Mouse (Mus musculus): ENCODE measurements around the gene Boc. TPM values are rescaled to one million over a fixed set of nuclear protein-coding genes. Genes with fewer than 3 reads are reported as not detected.

Boc gene
- polyA plus RNA-seq (2016; fragmentation: Nextera tagmentation; extraction: Ambion mirVana) = 32.1 and 34.3 TPM in 2 replicates

- WGBS = under 1% methylated on average over 45 of the region's 46 CpGs
- ATAC-seq (ENCODE audit: low FRiP score, low read depth) = peak; percentile 76
- peaks cover 37% of the 10 kb centered on the region for H3K4me1 ChIP-seq
- H3K9ac ChIP-seq = peak within 1 kb of the TSS; percentile 93
- peak within 1 kb of the TSS; percentile 88 for H3K4me3 ChIP-seq
- H3K27ac ChIP-seq = peak within 1 kb of the TSS; percentile 74
- H3K4me2 ChIP-seq (replicated peaks) = peak within 1 kb of the TSS; percentile 70
- H3K27me3 ChIP-seq (replicated peaks) = no peaks in the 10 kb centered on the region
- H3K9me3 ChIP-seq = no peaks in the 10 kb centered on the region
- H3K36me3 ChIP-seq = no peaks in the 10 kb centered on the region; the same call in 1 of the 2 replicates
Measured at GRCm38 (mm10) chr16:44558471-44559329, at the start of gene Boc. Gene Boc (minus strand): TSS chr16:44558897.

GRCm38 (mm10) chr16:44606643-44607042, 47.9 kb upstream of the Boc start:
- Histone ChIP-seq H3K27me3 (replicated peaks) (no peaks in the 10 kb centered on the region), H3K9ac (no peak overlapping the region), H3K4me3 (no peak overlapping the region), H3K4me1 (peaks cover 8% of the 10 kb centered on the region), H3K9me3 (no peaks in the 10 kb centered on the region), H3K36me3 (no peaks in the 10 kb centered on the region), H3K4me2 (replicated peaks) (no peak overlapping the region), H3K27ac (no peak overlapping the region)
- ATAC-seq (ENCODE audit: low FRiP score, low read depth) = no peak
- 96% methylated on average over 1 of the region's 1 CpGs for WGBS

DNA sequence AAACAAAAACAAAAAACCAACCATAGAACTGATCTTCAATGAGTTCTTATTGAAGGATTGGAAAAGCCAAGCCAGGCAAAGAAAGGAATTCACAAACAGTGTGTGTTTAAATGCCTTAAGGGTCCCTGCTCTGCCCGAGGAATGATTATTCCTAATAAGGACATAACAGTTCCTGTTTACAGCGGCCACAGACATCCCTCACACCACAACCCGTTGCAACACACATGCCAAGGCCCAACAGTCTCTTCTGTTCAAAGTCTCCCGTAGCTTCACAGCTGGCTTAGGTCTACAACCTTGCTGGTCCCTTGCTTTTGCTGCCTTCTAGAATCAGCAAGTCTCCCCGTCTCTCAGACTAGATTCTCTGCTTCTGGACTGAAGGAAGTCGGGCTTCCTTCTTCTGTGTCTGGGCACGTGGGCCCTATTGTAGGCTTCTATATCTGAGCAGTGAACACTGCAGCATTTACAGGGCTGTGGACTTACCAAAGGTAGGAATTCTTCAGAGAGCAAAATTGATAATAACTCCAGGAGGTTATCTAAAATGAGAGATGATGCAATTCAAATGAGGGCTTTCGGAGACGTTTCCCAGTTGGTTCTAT, 45.4 kb upstream of the Boc start:
- H3K27me3 ChIP-seq (replicated peaks) = no peaks in the 10 kb centered on the region
- no peak overlapping the region for H3K27ac ChIP-seq
- no peak overlapping the region for H3K9ac ChIP-seq
- H3K4me3 ChIP-seq = no peak overlapping the region
- no peak overlapping the region for H3K4me2 ChIP-seq (replicated peaks)
- H3K9me3 ChIP-seq = no peaks in the 10 kb centered on the region
- no peak for ATAC-seq (ENCODE audit: low FRiP score, low read depth)
- 82% methylated on average over 9 of the region's 9 CpGs for WGBS
- peaks cover 15% of the 10 kb centered on the region for H3K4me1 ChIP-seq
- no peaks in the 10 kb centered on the region for H3K36me3 ChIP-seq

GRCm38 (mm10) chr16:44601999-44602794, 43.5 kb upstream of the Boc start:
- H3K4me2 ChIP-seq (replicated peaks) = no peak overlapping the region
- peaks cover 15% of the 10 kb centered on the region for H3K4me1 ChIP-seq
- no peak for ATAC-seq (ENCODE audit: low FRiP score, low read depth)
- no peak overlapping the region for H3K4me3 ChIP-seq
- 18% methylated on average over 8 of the region's 8 CpGs for WGBS
- no peaks in the 10 kb centered on the region for H3K9me3 ChIP-seq
- H3K27me3 ChIP-seq (replicated peaks) = no peaks in the 10 kb centered on the region
- H3K9ac ChIP-seq = no peak overlapping the region
- H3K36me3 ChIP-seq = no peaks in the 10 kb centered on the region
- H3K27ac ChIP-seq = no peak overlapping the region

DNA sequence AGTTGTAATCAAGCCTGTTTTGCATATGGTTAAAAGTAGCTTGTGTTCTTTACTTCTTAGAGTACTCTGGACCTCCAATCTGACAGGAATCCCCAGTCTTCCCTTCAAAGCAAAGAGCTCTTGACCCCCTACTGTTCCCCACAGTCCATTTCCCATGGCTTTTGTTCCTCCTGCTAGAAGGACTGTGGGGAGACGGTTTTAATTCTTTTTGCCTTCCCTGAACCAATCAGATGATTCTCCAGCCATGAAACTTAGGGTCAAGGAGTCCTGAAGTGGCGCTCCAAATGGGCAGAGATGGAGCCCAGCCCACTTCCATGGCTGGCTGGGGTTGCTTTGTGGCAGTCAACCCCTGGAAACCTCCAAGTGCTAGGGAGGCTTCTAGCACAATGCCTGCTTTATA, 42.5 kb upstream of the Boc start:
- WGBS = 3% methylated on average over 2 of the region's 2 CpGs
- H3K9ac ChIP-seq = no peak overlapping the region
- 0 out of 2 replicates have a peak, but pooled peaks cover 3% of the 10 kb centered on the region for H3K9me3 ChIP-seq
- H3K4me2 ChIP-seq (replicated peaks) = no peak overlapping the region
- peak; percentile 33; the same call in 1 of the 2 replicates for ATAC-seq (ENCODE audit: low FRiP score, low read depth)
- no peak overlapping the region for H3K4me3 ChIP-seq
- no peaks in the 10 kb centered on the region for H3K27me3 ChIP-seq (replicated peaks)
- H3K27ac ChIP-seq = no peak overlapping the region
- H3K36me3 ChIP-seq = no peaks in the 10 kb centered on the region
- peaks cover 15% of the 10 kb centered on the region for H3K4me1 ChIP-seq

- Histone ChIP-seq H3K4me3 (no peak overlapping the region), H3K27me3 (replicated peaks) (no peaks in the 10 kb centered on the region), H3K4me1 (peaks cover 11% of the 10 kb centered on the region), H3K27ac (no peak overlapping the region), H3K36me3 (no peaks in the 10 kb centered on the region), H3K9me3 (0 out of 2 replicates have a peak, but pooled peaks cover 3% of the 10 kb centered on the region), H3K4me2 (replicated peaks) (no peak overlapping the region), H3K9ac (no peak overlapping the region)
- ATAC-seq (ENCODE audit: low FRiP score, low read depth) = no peak
- 92% methylated on average over 2 of the region's 2 CpGs for WGBS
Measured at GRCm38 (mm10) chr16:44597106-44597806, 38.6 kb upstream of the Boc start.

GRCm38 (mm10) chr16:44589506-44589905, 30.8 kb upstream of the Boc start:
- H3K4me1 ChIP-seq = no peaks in the 10 kb centered on the region
- WGBS = 85% methylated on average over 1 of the region's 1 CpGs
- H3K27me3 ChIP-seq (replicated peaks) = no peaks in the 10 kb centered on the region
- H3K4me2 ChIP-seq (replicated peaks) = no peak overlapping the region
- H3K9ac ChIP-seq = no peak overlapping the region
- ATAC-seq (ENCODE audit: low FRiP score, low read depth) = no peak
- H3K36me3 ChIP-seq = no peaks in the 10 kb centered on the region
- no peak overlapping the region for H3K27ac ChIP-seq
- no peaks in the 10 kb centered on the region for H3K9me3 ChIP-seq
- H3K4me3 ChIP-seq = no peak overlapping the region

DNA sequence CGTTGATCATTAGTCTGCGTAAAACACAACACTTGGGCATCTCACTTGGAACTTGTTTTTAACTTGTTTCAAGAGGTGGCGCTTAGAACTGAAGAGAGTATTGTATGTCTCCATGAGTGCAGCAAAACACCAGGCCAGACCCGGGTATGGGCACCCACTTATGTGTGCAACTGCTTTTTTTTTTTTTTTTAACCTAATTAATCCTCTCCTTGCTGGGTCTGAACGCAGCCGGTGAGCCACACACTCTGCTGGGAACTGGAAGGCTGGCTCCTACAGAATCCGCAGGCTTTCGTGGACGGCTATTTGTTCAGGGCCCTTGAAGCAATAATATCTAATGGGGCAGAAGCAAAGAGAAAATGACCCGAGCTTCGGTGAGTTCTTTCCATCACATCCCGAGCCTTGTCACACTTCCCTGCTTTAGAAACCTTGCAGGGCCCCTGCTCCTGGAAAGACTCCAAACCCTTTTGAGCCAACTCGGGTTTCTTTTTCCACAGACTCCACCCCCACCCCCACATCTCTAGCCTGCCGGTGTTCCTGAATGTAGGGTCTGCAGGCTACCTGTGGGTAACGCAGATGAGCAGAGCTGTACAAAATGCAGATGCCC, 20.8 kb upstream of the Boc start:
- Histone ChIP-seq H3K36me3 (no peaks in the 10 kb centered on the region), H3K27ac (no peak overlapping the region), H3K4me2 (replicated peaks) (peak overlapping the region; percentile 32), H3K4me3 (no peak overlapping the region), H3K9ac (no peak overlapping the region), H3K9me3 (no peaks in the 10 kb centered on the region), H3K4me1 (peaks cover 10% of the 10 kb centered on the region; the same call in 1 of the 2 replicates), H3K27me3 (replicated peaks) (no peaks in the 10 kb centered on the region)
- 10% methylated on average over 15 of the region's 15 CpGs for WGBS
- peak; percentile 88 for ATAC-seq (ENCODE audit: low FRiP score, low read depth)

- 74% methylated on average over 1 of the region's 1 CpGs for WGBS
- H3K27ac ChIP-seq = no peak overlapping the region
- peaks cover 10% of the 10 kb centered on the region; the same call in 1 of the 2 replicates for H3K4me1 ChIP-seq
Measured at GRCm38 (mm10) chr16:44578551-44578950, 19.9 kb upstream of the Boc start.

DNA sequence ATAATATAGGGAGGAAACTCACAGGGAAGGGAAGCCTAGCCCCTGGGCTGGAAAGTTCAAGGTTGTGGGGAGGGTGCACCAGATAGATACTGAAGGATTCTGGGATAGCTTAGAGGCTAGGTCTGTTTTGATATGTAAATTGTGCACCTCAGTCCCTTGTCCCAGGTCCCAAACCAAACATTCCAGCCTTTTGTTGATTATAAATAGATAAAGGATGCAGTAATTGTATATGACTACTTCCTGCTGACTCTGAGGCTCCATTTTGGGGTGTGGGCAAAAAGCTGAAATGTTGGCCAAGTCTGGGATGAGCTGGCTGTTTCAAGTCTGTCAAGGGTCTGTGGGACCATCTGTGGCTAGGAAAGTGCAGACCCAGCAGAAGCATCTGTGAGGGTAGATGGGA, 9.4 kb upstream of the Boc start:
- H3K27ac ChIP-seq = no peak overlapping the region
- no peaks in the 10 kb centered on the region for H3K36me3 ChIP-seq
- H3K4me2 ChIP-seq (replicated peaks) = no peak overlapping the region
- H3K27me3 ChIP-seq (replicated peaks) = no peaks in the 10 kb centered on the region
- no peak for ATAC-seq (ENCODE audit: low FRiP score, low read depth)
- peaks cover 11% of the 10 kb centered on the region for H3K4me1 ChIP-seq
- H3K4me3 ChIP-seq = no peak overlapping the region
- H3K9me3 ChIP-seq = no peaks in the 10 kb centered on the region
- no peak overlapping the region for H3K9ac ChIP-seq

More at GRCm38 (mm10) chr16:44578551-44578950, 19.9 kb upstream of the Boc start:
- H3K36me3 ChIP-seq = no peaks in the 10 kb centered on the region
- H3K4me3 ChIP-seq = no peak overlapping the region
- H3K4me2 ChIP-seq (replicated peaks) = no peak overlapping the region
- H3K9me3 ChIP-seq = no peaks in the 10 kb centered on the region
- no peak for ATAC-seq (ENCODE audit: low FRiP score, low read depth)
- no peak overlapping the region for H3K9ac ChIP-seq
- H3K27me3 ChIP-seq (replicated peaks) = no peaks in the 10 kb centered on the region

All from neural tube, embryonic 12.5 days (tissue).